Mouse (Mus musculus): ENCODE measurements around the gene Zfp366.

Zfp366 gene

DNA sequence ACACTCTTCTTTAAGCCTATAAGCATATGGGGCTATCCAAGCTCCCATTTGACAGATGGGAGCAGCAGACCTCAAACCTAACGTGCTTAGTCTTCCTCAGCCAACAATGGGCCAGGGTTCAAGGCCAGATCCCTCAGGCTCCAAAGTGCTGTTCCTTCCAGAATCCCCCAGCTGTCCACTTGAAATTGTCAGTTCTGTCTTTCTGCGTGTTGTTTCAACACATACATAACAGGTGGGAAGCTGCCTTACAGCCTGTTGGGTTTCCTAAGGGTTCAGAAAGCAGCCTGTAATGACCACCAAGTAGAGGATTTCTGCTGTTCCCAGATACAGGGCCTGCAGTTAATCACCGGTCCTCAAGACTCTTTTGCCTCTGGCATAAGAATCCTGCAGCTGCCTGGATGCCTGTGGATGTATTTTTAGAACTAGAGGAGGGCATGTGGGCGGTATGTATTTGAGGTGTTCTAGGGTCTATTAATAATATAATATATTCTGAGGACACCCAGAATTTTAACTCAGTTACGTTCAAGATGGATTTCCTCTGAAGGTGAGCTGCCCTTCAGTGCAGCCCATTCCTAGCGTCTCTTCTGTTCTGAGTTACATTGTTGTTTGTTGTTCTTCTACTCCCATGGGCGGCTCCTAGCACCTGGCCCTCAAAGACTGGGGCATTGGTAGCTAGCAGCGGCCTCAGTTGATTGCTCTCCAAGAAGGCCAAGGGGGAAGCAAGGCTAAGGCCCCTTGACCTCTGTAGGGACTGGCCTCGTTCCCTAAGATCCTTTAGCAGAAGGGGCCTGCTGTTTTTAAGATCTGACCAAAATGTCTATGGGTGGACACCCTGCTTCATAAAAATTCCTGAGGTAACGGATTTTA is 41.0 kb downstream of the Zfp366 start:
- ATAC-seq (ENCODE audit: low TSS enrichment), result no peak

DNA sequence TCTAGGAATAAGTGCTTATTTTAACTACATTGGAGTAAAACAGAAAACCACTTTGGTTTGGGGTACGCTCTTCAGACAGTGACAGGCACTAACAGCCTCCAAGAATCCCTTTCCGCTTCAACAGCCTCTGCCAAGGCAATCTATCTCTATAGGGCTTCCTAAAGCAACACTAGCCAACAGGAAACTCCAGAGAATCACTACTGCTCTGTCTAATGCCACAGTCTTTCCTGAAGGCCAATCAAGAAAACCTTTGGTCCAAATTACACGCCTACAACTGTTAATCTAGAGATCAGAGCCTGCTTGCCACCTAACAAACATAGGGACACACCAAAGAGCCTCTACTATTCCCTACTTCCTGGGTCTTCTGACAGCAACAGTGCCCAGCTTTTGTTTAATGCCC is 42.2 kb downstream of the Zfp366 start:
- no peak for ATAC-seq (ENCODE audit: low TSS enrichment)

DNA sequence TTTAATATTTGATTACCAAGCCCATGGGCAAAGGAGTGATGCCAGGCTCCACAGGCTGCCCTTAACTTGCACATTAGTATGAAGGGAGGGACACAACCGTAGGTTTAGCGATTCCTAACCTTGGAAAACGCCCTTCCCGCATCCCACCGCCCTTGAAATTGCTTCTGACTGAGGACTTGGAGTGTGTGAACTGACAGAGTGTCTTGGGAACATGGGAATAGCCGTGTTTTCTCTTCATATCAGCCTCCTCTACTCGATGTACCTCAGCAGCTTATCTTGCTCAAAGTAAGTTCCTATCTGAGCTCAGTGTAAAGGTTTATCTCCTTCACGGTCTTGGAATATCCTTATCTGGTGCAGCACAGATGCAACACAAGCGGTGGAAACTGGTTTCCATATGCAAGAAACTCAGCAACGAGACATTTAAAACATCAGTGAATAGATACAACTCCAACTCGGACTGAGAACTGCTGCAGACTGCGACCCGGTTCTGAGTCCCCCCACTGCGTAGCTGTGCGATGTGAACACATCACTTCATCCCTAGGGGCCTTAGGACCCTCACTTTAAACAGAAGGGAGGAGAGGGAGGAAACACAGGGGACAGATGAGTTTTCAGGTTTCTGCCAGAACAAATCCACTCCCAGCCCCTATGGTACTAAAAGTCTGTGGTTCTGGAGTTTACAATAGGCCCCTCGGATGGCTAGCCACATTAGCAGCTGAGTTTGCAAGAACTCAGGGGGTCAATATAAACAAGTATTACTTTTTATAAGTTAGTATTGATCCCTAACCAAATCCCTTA is 43.0 kb downstream of the Zfp366 start:
- no peak for ATAC-seq (ENCODE audit: low TSS enrichment)

DNA sequence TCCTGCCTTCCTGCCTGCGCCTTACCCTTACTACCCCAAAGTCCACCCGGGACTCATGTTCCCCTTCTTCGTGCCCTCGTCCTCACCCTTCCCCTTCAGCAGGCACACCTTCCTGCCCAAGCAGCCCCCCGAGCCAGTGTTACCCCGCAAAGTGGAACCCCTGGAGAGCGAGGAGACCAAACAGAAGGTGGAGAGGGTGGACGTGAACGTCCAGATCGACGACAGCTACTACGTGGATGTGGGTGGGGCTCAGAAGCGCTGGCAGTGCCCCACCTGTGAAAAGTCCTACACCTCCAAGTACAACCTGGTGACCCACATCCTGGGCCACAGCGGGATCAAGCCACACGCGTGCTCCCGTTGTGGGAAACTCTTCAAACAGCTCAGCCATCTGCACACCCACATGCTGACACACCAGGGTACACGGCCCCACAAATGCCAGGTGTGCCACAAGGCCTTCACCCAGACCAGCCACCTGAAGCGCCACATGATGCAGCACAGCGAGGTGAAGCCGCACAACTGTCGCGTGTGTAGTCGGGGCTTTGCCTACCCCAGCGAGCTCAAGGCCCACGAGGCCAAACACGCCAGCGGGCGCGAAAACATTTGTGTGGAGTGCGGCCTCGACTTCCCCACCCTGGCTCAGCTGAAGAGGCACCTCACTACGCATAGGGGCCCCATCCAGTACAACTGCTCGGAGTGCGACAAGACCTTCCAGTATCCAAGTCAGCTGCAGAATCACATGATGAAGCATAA is 44.4 kb downstream of the Zfp366 start:
- ATAC-seq (ENCODE audit: low TSS enrichment), result no peak

GRCm38 (mm10) chr13:99229641-99230494 is 45.2 kb downstream of the Zfp366 start:
- no peak for ATAC-seq (ENCODE audit: low TSS enrichment)

DNA sequence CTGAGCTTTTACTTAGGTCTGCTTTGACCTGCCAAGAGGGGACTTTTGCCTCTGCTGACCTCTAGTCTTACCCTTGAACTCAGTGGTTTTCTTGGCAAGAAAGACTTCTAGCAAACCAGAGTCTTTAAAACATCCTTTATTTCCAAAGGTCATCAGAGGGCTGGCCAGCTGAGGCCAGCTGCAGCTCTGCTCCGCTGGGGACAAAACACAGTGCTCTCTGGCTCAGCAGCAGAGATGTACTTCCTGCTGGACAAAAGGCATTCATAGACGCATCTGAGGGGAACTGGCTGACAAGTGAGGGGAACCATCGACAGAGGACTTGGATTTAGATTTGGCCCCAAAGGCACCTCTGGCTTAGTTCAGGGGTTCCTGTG is 45.9 kb downstream of the Zfp366 start:
- ATAC-seq (ENCODE audit: low TSS enrichment), result peak; percentile 50; the same call in 1 of the 2 replicates

- ATAC-seq (ENCODE audit: low TSS enrichment), result no peak
Measured at GRCm38 (mm10) chr13:99233333-99233732, 48.7 kb downstream of the Zfp366 start.

GRCm38 (mm10) chr13:99233956-99234355 is 49.3 kb downstream of the Zfp366 start:
- no peak for ATAC-seq (ENCODE audit: low TSS enrichment)

DNA sequence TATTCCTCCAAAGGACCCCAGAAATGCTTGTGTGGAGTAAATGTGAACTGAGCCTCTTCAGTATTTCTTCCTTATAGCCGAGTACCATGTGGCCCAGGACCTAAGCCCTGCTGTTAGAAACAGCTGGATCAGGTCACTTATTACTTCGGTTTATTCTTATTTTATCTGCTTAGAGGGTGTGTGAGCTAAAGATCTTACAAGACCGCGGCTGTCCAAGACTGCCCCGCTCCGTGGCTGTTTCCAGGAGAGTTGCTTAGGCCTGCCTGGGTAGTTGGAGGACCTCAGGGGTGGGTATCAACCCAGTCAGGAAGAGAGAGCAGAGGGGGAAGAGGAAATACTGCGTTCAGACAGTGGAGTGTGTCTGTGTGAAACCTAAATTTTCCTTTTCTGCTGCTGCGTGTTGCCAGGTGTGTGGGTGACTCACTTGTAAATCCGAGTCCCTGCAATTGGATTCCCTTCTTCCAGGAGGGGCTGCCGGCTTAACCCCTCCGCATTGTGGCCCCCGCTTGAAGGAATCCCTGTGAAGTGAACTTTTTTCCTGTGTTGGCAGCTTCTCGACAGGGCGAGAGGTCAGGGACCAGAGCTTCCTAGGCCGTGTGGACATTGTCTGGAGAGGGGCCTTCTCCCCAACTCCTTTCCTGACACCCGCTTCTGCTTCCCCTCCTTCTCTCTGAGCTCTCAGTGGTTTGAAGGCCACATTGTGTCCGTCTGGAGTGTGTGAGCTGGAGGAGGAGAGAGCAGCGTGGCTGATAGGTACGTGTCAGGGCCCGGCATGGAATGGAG is 51.0 kb downstream of the Zfp366 start:
- ATAC-seq (ENCODE audit: low TSS enrichment), result peak; percentile 36; the same call in 1 of the 2 replicates

- no peak for ATAC-seq (ENCODE audit: low TSS enrichment)
Measured at GRCm38 (mm10) chr13:99236222-99236621, 51.6 kb downstream of the Zfp366 start.

DNA sequence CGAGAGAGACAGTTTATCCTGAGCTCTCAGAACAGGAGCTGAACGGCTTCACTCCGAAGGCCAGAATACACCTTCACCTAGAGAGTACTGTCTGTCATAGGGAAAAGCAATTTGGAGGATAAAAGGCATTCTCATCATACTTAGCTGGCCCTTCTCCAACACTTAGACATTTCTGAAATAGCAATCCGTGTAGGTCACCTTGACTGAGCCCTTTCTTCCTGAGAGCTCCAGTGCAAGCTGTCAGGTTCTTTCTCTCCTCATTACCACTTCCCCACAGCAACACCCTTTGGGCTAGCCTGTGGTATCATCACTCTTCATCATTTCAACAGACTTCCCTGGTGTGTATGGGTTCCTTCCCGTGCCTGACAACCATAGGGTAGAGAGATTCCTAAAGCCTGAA is 52.5 kb downstream of the Zfp366 start:
- ATAC-seq (ENCODE audit: low TSS enrichment), result no peak

- no peak for ATAC-seq (ENCODE audit: low TSS enrichment)
Measured at GRCm38 (mm10) chr13:99237841-99238216, 53.2 kb downstream of the Zfp366 start.

DNA sequence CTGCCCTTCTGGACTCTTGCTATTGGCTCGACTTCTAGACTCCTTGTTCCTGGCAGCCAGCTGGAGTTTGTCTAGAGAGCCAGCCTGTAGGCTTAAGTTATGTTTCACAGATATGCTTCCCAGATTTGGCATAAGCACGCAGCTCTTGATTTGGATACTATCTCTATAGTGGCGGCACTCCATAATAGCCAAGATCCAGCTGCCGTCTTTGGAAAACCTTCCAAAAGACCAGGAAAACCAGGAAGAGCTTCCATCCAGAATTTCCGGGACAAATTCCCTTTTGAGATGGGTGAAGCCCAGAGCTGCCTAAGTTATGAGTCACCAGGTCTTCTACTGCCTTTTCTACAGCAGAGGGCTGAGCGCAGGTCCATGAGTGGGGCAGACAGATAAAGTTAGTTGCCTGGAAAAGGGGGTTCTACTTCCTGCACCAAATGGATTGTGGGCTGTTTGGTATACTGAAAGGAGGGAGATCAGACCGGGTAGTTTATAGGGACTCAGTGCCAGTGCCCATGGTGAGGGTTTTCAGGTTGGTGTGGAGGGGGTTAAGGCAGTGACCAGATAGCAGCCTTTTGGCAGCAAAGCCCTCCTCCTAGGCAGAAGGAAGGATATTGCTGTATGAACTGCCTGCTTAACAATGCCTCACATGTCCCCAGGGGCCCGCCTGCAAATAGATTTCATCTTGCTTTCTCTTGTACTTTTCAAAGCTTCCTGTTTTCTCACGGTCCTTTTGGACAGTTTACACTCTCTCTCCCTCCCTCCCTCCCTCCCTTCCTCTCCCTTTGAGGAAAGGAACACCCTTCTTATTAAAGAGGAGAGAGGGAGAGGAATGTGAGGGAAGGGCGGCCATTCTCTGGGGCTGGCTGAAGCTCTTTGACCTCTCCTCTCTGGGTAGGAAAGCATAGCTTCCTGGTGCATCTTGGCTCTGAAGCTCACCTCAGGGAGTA is 53.9 kb downstream of the Zfp366 start:
- peak; percentile 79 for ATAC-seq (ENCODE audit: low TSS enrichment)

GRCm38 (mm10) chr13:99239161-99239530 is 54.5 kb downstream of the Zfp366 start:
- ATAC-seq (ENCODE audit: low TSS enrichment), result no peak

DNA sequence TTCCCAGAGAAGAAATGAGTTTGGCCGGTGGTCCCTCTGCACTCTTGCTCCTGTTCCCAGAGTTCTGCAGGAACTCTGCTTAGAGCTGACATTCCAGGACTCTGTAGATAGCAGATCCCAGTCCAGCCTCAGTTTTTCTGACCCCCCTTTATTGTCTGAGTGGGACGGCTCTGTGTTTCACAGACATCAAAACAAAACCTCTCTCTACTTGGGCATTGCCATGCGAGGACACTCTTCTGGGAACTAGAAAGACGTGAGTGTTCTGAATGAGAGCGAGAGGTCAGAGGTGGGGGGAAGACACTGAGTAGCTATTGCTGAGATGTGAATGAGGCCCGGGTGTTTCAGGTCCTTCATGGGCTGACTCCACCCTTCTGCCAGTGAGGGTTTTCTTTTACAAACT is 55.1 kb downstream of the Zfp366 start:
- ATAC-seq (ENCODE audit: low TSS enrichment), result no peak

- ATAC-seq (ENCODE audit: low TSS enrichment), result no peak
Measured at GRCm38 (mm10) chr13:99241984-99242383, 57.4 kb downstream of the Zfp366 start.

DNA sequence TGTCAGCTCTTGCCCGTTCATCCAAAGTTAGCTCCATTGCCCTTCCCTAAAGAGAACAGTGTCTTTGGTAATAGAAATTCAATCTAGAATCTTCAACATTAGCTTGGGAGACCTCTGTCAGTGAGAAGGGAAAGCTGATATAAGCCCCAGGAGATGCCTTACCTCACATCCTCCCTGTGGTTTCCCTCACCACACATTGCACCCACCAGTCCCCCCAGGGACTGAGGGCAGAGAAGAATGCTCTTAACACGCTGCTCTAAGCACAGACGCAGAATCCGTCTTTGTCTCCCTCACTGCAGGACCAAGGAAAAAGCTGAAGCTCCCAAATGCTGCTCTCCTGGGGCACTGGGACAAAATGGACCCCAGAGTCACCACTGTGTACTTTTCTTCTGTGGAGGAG is 58.3 kb downstream of the Zfp366 start:
- ATAC-seq (ENCODE audit: low TSS enrichment), result no peak

DNA sequence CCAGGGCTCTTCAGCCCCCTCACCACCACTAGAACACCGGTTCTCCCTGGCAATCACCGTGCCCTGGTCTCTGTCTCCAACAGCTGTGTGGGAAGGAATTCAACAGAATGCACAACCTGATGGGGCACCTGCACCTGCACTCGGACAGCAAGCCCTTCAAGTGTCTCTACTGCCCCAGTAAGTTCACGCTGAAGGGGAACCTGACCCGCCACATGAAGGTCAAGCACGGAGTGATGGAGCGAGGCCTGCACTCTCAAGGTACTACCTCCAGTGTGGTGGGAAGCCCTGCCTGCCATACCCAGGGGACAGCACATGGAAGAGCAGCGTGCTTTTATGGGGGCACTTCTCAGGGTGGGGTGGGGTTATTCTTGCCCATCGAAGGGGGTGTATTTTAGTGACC is 59.2 kb downstream of the Zfp366 start:
- no peak for ATAC-seq (ENCODE audit: low TSS enrichment)

DNA sequence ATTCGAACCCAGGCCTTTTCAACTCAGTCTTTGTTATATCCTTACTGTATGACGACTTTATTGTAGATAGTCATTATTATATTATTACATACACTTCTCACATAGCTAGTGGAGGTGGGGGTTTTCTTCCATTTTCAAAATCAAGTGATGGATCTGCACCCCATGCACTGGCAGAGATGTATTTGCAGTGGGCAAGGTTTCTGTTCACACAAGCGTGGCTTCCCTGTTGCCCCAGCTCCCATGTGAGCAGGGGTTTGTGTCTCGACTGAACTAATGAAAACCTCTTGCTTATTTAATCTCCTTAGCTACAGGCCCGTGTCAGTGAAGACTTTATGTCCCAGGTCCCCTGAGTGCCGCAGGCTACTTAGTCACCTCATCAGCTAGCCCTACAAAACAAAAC is 59.8 kb downstream of the Zfp366 start:
- ATAC-seq (ENCODE audit: low TSS enrichment), result no peak

DNA sequence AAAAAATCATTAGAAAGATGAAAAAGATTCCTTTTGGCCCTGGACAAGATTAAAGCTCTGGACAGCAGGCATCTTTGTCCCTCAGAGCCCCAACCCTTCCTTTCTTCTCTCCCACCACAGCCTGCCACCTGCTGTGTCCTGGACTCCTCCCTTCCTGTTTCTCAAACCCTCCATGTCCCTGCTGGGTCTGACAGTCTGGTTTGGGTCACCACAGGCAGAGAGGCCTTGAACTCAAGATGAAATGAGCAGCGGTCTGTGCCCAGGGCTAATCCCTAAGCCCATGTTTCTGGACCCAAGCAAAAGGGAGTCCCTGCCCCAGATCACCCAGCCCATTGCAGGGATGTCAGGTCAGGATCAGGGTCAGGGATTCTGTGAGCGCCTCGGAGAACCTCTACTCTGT is 60.3 kb downstream of the Zfp366 start:
- ATAC-seq (ENCODE audit: low TSS enrichment), result no peak
